Mouse (Mus musculus) CH12F3 (cell line): Measurements from ENCODE around the gene Ppp4r3a.

ENCODE experiments used
- in situ Hi-C: fragments of 300-500 bp; cut with MboI; formaldehyde crosslinking; loops from 2 replicates; pipeline ENCODE4 v1.14.3; 2020; ENCODE audit warnings: low sequenced_read_pairs

Ppp4r3a gene

GRCm38 (mm10) chr12:101028954-101029731 is 54.4 kb downstream of the Ppp4r3a start, which contains the start of gene Ccdc88c:
Gene Ccdc88c (minus strand): TSS chr12:101029056.
- in situ Hi-C loops = loop anchor here (25.0 kb wide), 1 partner anchor 842 kb away; the partner anchor contains the start of gene Calm1

- in situ Hi-C loops = loop anchor here (25.0 kb wide), 1 partner anchor 841 kb away; the partner anchor contains the start of gene Calm1
These were observed 55.1 kb downstream of the Ppp4r3a start for GRCm38 (mm10) chr12:101028247-101028953.

GRCm38 (mm10) chr12:101027451-101028246 is 55.9 kb downstream of the Ppp4r3a start:
- in situ Hi-C loops = loop anchor here (25.0 kb wide), 1 partner anchor 840 kb away; the partner anchor contains the start of gene Calm1

- in situ Hi-C loops = loop anchor here (25.0 kb wide), 1 partner anchor 840 kb away; the partner anchor contains the start of gene Calm1
These were observed 56.6 kb downstream of the Ppp4r3a start for GRCm38 (mm10) chr12:101026946-101027345.

- in situ Hi-C loops = loop anchor here (25.0 kb wide), 1 partner anchor 839 kb away; the partner anchor contains the start of gene Calm1
These were observed 57.0 kb downstream of the Ppp4r3a start for GRCm38 (mm10) chr12:101026518-101026917.

- in situ Hi-C loops = loop anchor here (25.0 kb wide), 1 partner anchor 839 kb away; the partner anchor contains the start of gene Calm1
These were observed 57.5 kb downstream of the Ppp4r3a start for GRCm38 (mm10) chr12:101026025-101026424.

- in situ Hi-C loops = loop anchor here (25.0 kb wide), 1 partner anchor 838 kb away; the partner anchor contains the start of gene Calm1
These were observed 58.1 kb downstream of the Ppp4r3a start for GRCm38 (mm10) chr12:101025379-101025778.

GRCm38 (mm10) chr12:101024824-101025223 is 58.7 kb downstream of the Ppp4r3a start:
- in situ Hi-C loops = loop anchor here (25.0 kb wide), 1 partner anchor 838 kb away; the partner anchor contains the start of gene Calm1

- in situ Hi-C loops = no loop called here
These were observed 60.4 kb downstream of the Ppp4r3a start for GRCm38 (mm10) chr12:101023143-101023542.

GRCm38 (mm10) chr12:101022353-101022752 is 61.1 kb downstream of the Ppp4r3a start:
- in situ Hi-C loops = no loop called here

- in situ Hi-C loops = no loop called here
These were observed 61.8 kb downstream of the Ppp4r3a start for GRCm38 (mm10) chr12:101021484-101022226.

GRCm38 (mm10) chr12:101020210-101021015 is 63.1 kb downstream of the Ppp4r3a start:
- in situ Hi-C loops = no loop called here

- in situ Hi-C loops = no loop called here
These were observed 64.1 kb downstream of the Ppp4r3a start for GRCm38 (mm10) chr12:101019443-101019842.

GRCm38 (mm10) chr12:101019031-101019430 is 64.5 kb downstream of the Ppp4r3a start:
- in situ Hi-C loops = no loop called here

GRCm38 (mm10) chr12:101017971-101018371 is 65.5 kb downstream of the Ppp4r3a start:
- in situ Hi-C loops = no loop called here

- in situ Hi-C loops = no loop called here
These were observed 67.0 kb downstream of the Ppp4r3a start for GRCm38 (mm10) chr12:101016412-101016928.

- in situ Hi-C loops = no loop called here
These were observed 67.6 kb downstream of the Ppp4r3a start for GRCm38 (mm10) chr12:101015926-101016325.

- in situ Hi-C loops = no loop called here
These were observed 68.3 kb downstream of the Ppp4r3a start for GRCm38 (mm10) chr12:101015165-101015560.
